Mouse (Mus musculus): Measurements from ENCODE around the gene Gramd4. TPM values are rescaled to one million over a fixed set of nuclear protein-coding genes. Genes with fewer than 3 reads are reported as not detected.

The Gramd4 gene
- polyA plus RNA-seq, 1 experiment from 2014 or later = 18.7 TPM

DNA sequence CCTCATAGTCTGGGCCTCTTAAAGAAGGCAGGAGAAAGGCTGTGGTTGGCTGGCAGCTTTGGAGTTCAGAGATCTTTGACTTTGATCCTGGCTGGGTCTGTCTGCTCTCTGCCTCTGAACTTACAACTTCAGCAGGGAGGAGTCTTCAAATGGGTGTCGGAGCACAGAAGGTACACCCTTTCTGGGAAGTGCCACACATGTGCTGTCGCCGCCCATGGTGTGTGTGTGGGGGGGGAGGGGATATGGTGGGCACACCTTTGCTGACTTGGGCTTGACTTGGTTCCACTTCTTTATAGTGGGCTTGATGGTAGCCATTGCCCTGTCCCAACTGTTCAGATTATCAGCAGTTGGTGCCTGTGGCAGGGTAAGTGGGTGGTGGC is 7.3 kb downstream of the Gramd4 start:
- Histone ChIP-seq H3K4me2 (ENCODE audit: low read depth, low read length) (no peak overlapping the region), H3K27me3 (ENCODE audit: control insufficient read depth, insufficient read depth, low read length) (no peaks in the 10 kb centered on the region), H3K4me3 (ENCODE audit: low read length) (no peak overlapping the region), H3K9ac (ENCODE audit: low read length) (no peak overlapping the region), H3K4me1 (ENCODE audit: control insufficient read depth, insufficient read depth, low read length) (peaks cover 65% of the 10 kb centered on the region), H3K36me3 (ENCODE audit: control insufficient read depth, insufficient read depth) (no peaks in the 10 kb centered on the region), H3K27ac (ENCODE audit: low read length) (no peak overlapping the region), H3K9me3 (replicated peaks; ENCODE audit: control insufficient read depth, low read length) (no peaks in the 10 kb centered on the region)
- ATAC-seq (replicated peaks; ENCODE audit: extremely low read depth, insufficient read depth, low FRiP score) = no peak
- 88% methylated on average over 3 of the region's 3 CpGs for WGBS

DNA sequence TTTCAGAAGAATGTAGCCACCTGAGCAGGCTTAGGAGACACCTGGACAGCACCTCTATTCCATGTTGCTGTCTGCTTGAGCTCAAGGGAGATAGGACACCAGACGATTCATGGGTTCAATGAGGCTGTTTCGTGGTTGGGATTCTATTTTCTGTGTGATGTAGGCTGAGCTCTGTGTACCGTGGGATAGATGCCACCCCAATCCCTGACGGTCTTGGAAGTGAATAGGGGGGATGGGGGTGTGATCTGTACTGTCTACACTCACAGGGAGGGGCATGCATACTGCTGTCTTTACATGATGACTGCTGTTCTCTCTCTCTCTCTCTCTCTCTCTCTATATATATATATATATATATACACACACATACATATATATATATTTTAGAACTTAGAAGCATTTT is 7.9 kb downstream of the Gramd4 start:
- Histone ChIP-seq H3K27ac (ENCODE audit: low read length) (no peak overlapping the region), H3K4me3 (ENCODE audit: low read length) (no peak overlapping the region), H3K9me3 (replicated peaks; ENCODE audit: control insufficient read depth, low read length) (no peaks in the 10 kb centered on the region), H3K9ac (ENCODE audit: low read length) (no peak overlapping the region), H3K4me1 (ENCODE audit: control insufficient read depth, insufficient read depth, low read length) (peaks cover 63% of the 10 kb centered on the region), H3K36me3 (ENCODE audit: control insufficient read depth, insufficient read depth) (no peaks in the 10 kb centered on the region), H3K27me3 (ENCODE audit: control insufficient read depth, insufficient read depth, low read length) (no peaks in the 10 kb centered on the region), H3K4me2 (ENCODE audit: low read depth, low read length) (no peak overlapping the region)
- ATAC-seq (replicated peaks; ENCODE audit: extremely low read depth, insufficient read depth, low FRiP score) = no peak
- 84% methylated on average over 4 of the region's 4 CpGs for WGBS

DNA sequence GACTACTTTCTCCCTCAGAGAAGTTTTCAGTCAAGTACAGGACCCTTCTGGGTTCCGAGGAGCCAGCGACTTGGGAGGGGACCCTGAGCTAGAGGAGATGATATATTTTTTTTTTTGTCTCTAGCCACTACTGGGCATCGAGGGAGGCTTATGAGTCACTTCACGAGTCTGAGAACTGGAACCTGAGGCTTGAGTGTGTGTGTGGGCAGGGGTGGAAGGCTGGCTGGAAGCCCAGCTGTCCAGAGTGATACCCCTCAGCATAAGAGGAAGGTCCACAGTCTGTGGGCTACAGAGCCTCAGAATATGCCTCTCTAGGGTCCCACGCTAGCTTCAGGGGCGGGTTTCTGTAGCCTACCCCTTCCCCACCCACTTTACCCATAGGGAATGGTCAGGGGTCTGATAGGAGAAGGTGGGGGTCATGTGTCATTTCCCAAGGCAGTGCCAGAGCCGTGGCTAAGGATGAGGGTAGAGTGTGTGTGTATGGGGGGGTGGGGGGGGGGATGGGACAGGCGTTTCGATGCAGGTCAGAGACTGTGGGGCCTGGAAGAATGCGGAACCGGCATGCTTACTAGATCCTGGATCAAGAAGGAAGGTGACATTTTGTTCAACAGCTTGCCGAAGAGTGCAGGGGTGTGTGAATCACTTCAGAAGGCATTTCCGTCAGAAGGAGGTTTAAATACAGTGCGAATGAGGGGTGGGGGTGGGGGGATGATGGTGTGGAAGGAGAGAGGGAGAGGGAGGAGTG is 9.5 kb downstream of the Gramd4 start:
- Histone ChIP-seq H3K4me1 (ENCODE audit: control insufficient read depth, insufficient read depth, low read length) (peaks cover 49% of the 10 kb centered on the region), H3K4me2 (ENCODE audit: low read depth, low read length) (0 out of 2 replicates have a peak overlapping the region, but pooled peaks have one; percentile 7), H3K36me3 (ENCODE audit: control insufficient read depth, insufficient read depth) (no peaks in the 10 kb centered on the region), H3K9me3 (replicated peaks; ENCODE audit: control insufficient read depth, low read length) (no peaks in the 10 kb centered on the region), H3K27ac (ENCODE audit: low read length) (peak overlapping the region; percentile 17), H3K9ac (ENCODE audit: low read length) (no peak overlapping the region), H3K4me3 (ENCODE audit: low read length) (no peak overlapping the region), H3K27me3 (ENCODE audit: control insufficient read depth, insufficient read depth, low read length) (no peaks in the 10 kb centered on the region)
- ATAC-seq (replicated peaks; ENCODE audit: extremely low read depth, insufficient read depth, low FRiP score) = peak; percentile 10; the same call in 1 of the 2 replicates
- WGBS = 33% methylated on average over 14 of the region's 14 CpGs

DNA sequence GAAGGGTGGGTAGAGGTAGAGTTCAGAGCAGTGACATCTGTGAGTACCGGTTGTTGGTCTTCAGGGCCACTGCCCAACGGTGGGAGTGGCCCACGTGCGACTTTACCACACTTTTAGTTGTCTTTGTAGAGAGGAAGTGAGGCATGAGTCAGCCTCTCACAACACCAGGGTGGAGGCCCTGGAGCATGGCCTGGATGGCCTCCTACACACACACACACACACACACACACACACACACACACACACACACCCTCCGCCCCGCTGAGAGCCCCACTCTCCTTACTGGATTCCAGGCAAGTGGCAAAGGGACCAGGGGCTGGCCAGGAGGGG is 10.1 kb downstream of the Gramd4 start:
- WGBS = 24% methylated on average over 6 of the region's 6 CpGs
- H3K9ac ChIP-seq (ENCODE audit: low read length) = no peak overlapping the region
- 0 out of 2 replicates have a peak overlapping the region, but pooled peaks have one; percentile 7 for H3K4me2 ChIP-seq (ENCODE audit: low read depth, low read length)
- peaks cover 44% of the 10 kb centered on the region for H3K4me1 ChIP-seq (ENCODE audit: control insufficient read depth, insufficient read depth, low read length)
- H3K9me3 ChIP-seq (replicated peaks; ENCODE audit: control insufficient read depth, low read length) = no peaks in the 10 kb centered on the region
- H3K27me3 ChIP-seq (ENCODE audit: control insufficient read depth, insufficient read depth, low read length) = no peaks in the 10 kb centered on the region
- no peaks in the 10 kb centered on the region for H3K36me3 ChIP-seq (ENCODE audit: control insufficient read depth, insufficient read depth)
- H3K4me3 ChIP-seq (ENCODE audit: low read length) = no peak overlapping the region
- ATAC-seq (replicated peaks; ENCODE audit: extremely low read depth, insufficient read depth, low FRiP score) = peak; percentile 33; the same call in 1 of the 2 replicates
- H3K27ac ChIP-seq (ENCODE audit: low read length) = peak overlapping the region; percentile 17

DNA sequence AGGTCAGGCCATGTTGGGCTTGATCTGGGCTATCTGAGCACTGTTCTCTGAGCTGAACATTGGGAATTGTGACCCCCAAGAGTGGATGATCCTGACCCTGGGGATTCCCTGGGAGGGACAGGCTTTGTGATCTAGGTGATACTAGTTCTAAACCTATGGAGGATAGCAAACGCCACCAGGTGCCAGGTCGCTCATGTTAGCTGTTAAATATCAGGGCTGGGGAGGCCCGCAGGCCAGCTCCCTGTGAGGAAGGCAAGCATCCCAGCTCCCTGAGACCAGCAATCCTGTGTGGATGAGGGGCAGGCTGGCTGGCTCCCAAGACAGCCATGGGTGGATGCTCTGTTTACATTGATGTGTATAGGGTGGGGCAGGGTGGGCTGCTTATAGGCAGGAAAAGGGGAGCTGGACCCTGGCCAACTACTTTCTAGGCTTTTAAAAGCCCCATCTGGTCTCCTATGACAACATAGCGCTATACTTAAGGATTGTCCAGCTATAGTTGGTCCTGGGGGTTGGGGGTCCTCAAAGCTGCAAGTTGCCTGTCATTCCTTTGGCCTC is 10.5 kb downstream of the Gramd4 start:
- Histone ChIP-seq H3K4me2 (ENCODE audit: low read depth, low read length) (no peak overlapping the region), H3K36me3 (ENCODE audit: control insufficient read depth, insufficient read depth) (no peaks in the 10 kb centered on the region), H3K27me3 (ENCODE audit: control insufficient read depth, insufficient read depth, low read length) (no peaks in the 10 kb centered on the region), H3K27ac (ENCODE audit: low read length) (peak overlapping the region; percentile 17), H3K4me3 (ENCODE audit: low read length) (no peak overlapping the region), H3K9ac (ENCODE audit: low read length) (no peak overlapping the region), H3K4me1 (ENCODE audit: control insufficient read depth, insufficient read depth, low read length) (peaks cover 43% of the 10 kb centered on the region), H3K9me3 (replicated peaks; ENCODE audit: control insufficient read depth, low read length) (no peaks in the 10 kb centered on the region)
- no peak for ATAC-seq (replicated peaks; ENCODE audit: extremely low read depth, insufficient read depth, low FRiP score)
- whole genome bisulfite sequencing = 84% methylated on average over 4 of the region's 4 CpGs

- no peak overlapping the region for H3K27ac ChIP-seq (ENCODE audit: low read length)
Measured at GRCm38 (mm10) chr15:86069011-86069791, 11.7 kb downstream of the Gramd4 start.

GRCm38 (mm10) chr15:86070368-86070767 is 12.9 kb downstream of the Gramd4 start:
- H3K9me3 ChIP-seq (replicated peaks; ENCODE audit: control insufficient read depth, low read length) = no peaks in the 10 kb centered on the region
- no peak for ATAC-seq (replicated peaks; ENCODE audit: extremely low read depth, insufficient read depth, low FRiP score)
- H3K4me2 ChIP-seq (ENCODE audit: low read depth, low read length) = no peak overlapping the region
- no peak overlapping the region for H3K9ac ChIP-seq (ENCODE audit: low read length)
- H3K27me3 ChIP-seq (ENCODE audit: control insufficient read depth, insufficient read depth, low read length) = no peaks in the 10 kb centered on the region
- H3K36me3 ChIP-seq (ENCODE audit: control insufficient read depth, insufficient read depth) = no peaks in the 10 kb centered on the region
- H3K27ac ChIP-seq (ENCODE audit: low read length) = no peak overlapping the region
- peaks cover 43% of the 10 kb centered on the region for H3K4me1 ChIP-seq (ENCODE audit: control insufficient read depth, insufficient read depth, low read length)
- 57% methylated on average over 11 of the region's 11 CpGs for WGBS
- H3K4me3 ChIP-seq (ENCODE audit: low read length) = no peak overlapping the region

More at GRCm38 (mm10) chr15:86069011-86069791, 11.7 kb downstream of the Gramd4 start:
- WGBS = 82% methylated on average over 10 of the region's 10 CpGs
- no peak overlapping the region for H3K4me3 ChIP-seq (ENCODE audit: low read length)
- ATAC-seq (replicated peaks; ENCODE audit: extremely low read depth, insufficient read depth, low FRiP score) = no peak
- H3K27me3 ChIP-seq (ENCODE audit: control insufficient read depth, insufficient read depth, low read length) = no peaks in the 10 kb centered on the region
- no peaks in the 10 kb centered on the region for H3K36me3 ChIP-seq (ENCODE audit: control insufficient read depth, insufficient read depth)
- H3K4me1 ChIP-seq (ENCODE audit: control insufficient read depth, insufficient read depth, low read length) = peaks cover 49% of the 10 kb centered on the region
- H3K9ac ChIP-seq (ENCODE audit: low read length) = no peak overlapping the region
- H3K9me3 ChIP-seq (replicated peaks; ENCODE audit: control insufficient read depth, low read length) = no peaks in the 10 kb centered on the region
- H3K4me2 ChIP-seq (ENCODE audit: low read depth, low read length) = no peak overlapping the region

GRCm38 (mm10) chr15:86071166-86071565 is 13.7 kb downstream of the Gramd4 start:
- no peak overlapping the region for H3K4me3 ChIP-seq (ENCODE audit: low read length)
- ATAC-seq (replicated peaks; ENCODE audit: extremely low read depth, insufficient read depth, low FRiP score) = no peak
- H3K9ac ChIP-seq (ENCODE audit: low read length) = no peak overlapping the region
- no peak overlapping the region for H3K4me2 ChIP-seq (ENCODE audit: low read depth, low read length)
- peaks cover 50% of the 10 kb centered on the region for H3K4me1 ChIP-seq (ENCODE audit: control insufficient read depth, insufficient read depth, low read length)
- H3K27me3 ChIP-seq (ENCODE audit: control insufficient read depth, insufficient read depth, low read length) = no peaks in the 10 kb centered on the region
- H3K27ac ChIP-seq (ENCODE audit: low read length) = no peak overlapping the region
- 54% methylated on average over 1 of the region's 1 CpGs for WGBS
- H3K36me3 ChIP-seq (ENCODE audit: control insufficient read depth, insufficient read depth) = no peaks in the 10 kb centered on the region
- H3K9me3 ChIP-seq (replicated peaks; ENCODE audit: control insufficient read depth, low read length) = no peaks in the 10 kb centered on the region
